Mouse (Mus musculus) liver, embryonic 13.5 days (tissue): ENCODE measurements around the gene Dpagt1. TPM values are rescaled to one million over a fixed set of nuclear protein-coding genes. Genes with fewer than 3 reads are reported as not detected.
"Not testable (repeated sequence)": the region's sequence is repeated elsewhere in the genome, so short reads cannot be mapped to it uniquely, and the experiment has no call there.

ENCODE experiments used
- ATAC-seq: fragments of 200-750 bp; cut with Nextera tagmentation; 2 replicates; pipeline ENCODE4 v1.8.0; 2017; ENCODE audit warnings: low read depth, mild to moderate bottlenecking, moderate number of reproducible peaks, moderate library complexity
- DNase-seq: peaks from one replicate; pipeline ENCODE4 v3.0.0; 2022
- H3K27ac ChIP-seq: fragments of 300-500 bp; sonication (generic); 2 replicates; pipeline ENCODE4 v1.5.1; 2015; ENCODE audit warnings: moderate library complexity, mild to moderate bottlenecking, inconsistent platforms
- H3K27me3 ChIP-seq: fragments of 300-500 bp; sonication (generic); 2 replicates; pipeline ENCODE4 v1.6.1; 2015; ENCODE audit warnings: mild to moderate bottlenecking, inconsistent platforms
- H3K36me3 ChIP-seq: fragments of 300-500 bp; sonication (generic); 2 replicates; pipeline ENCODE4 v1.6.1; 2015; ENCODE audit warnings: mild to moderate bottlenecking, inconsistent platforms
- H3K4me1 ChIP-seq: fragments of 300-500 bp; sonication (generic); replicated peaks from 2 replicates; pipeline ENCODE4 v1.6.1; 2015; ENCODE audit warnings: inconsistent platforms
- H3K4me2 ChIP-seq: fragments of 300-500 bp; sonication (generic); 2 replicates; pipeline ENCODE4 v1.6.1; 2015; ENCODE audit warnings: inconsistent platforms, mild to moderate bottlenecking, moderate library complexity
- H3K4me3 ChIP-seq: fragments of 300-500 bp; sonication (generic); replicated peaks from 2 replicates; pipeline ENCODE4 v1.5.1; 2015; ENCODE audit warnings: mild to moderate bottlenecking, inconsistent platforms
- H3K9ac ChIP-seq: fragments of 300-500 bp; sonication (generic); 2 replicates; pipeline ENCODE4 v1.6.1; 2015; ENCODE audit warnings: mild to moderate bottlenecking, inconsistent platforms
- H3K9me3 ChIP-seq: fragments of 300-500 bp; sonication (generic); replicated peaks from 2 replicates; pipeline ENCODE4 v1.6.1; 2016; ENCODE audit warnings: inconsistent platforms
- WGBS: fragments of 180-500 bp; shearing (Covaris S2); methylation state at CpG from one replicate; pipeline ENCODE4 v1.1.7; 2015; ENCODE audit not compliant: insufficient replicate concordance; 5-methylcytosine and 5-hydroxymethylcytosine counted together
- polyA plus RNA-seq: library from polyadenylated mRNA; unstranded; fragments of >200 nt; fragmentation: Nextera tagmentation; extraction: Ambion mirVana; gene quantifications from 2 replicates; pipeline ENCODE4 v1.2.1, GENCODE M21; 2015

Dpagt1 gene
- polyA plus RNA-seq, 1 experiment from 2014 or later = 20.7 TPM

DNA sequence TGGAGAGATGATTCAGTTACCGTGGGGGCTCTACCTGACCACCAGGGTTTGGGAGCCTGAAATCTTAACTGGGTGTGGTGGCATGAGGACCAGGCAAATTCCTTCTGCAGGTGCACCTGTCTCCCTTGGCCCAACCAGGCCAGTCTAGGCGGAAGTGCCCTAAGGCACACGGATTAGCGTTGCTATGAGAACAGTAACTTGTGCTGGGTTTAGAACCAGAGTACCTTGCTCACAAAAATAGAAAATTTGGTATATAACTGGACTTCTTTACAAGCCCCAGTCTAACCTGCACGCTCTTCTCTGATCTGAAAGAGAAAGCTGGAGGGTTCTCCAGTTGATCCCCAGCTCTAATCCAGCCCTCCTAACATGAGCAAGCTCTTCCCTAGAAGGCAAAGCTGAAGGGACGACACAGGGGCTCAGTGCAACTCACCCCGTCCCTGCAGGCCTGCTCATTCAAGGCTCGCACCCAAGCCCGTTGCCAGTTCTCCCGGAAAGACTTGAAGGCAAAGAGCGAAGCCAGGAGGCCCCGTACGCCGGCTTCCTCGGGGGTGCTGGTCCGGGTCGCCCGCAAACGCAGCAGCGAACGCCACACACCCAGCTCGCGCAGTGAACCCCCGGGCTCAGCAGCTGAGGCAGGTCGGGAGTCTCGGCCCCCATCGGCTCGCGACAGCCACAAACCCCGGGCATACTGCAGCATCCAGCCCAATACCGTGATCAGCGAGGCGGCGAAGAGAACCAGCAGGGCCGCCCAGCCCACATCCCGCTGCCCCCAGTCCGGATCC is 6.5 kb upstream of the Dpagt1 start:
- ATAC-seq (no peak), DNase-seq (no peak)
- Histone ChIP-seq H3K27me3 (no peaks in the 10 kb centered on the region), H3K36me3 (peaks cover 36% of the 10 kb centered on the region), H3K4me2 (peak overlapping the region; percentile 92), H3K27ac (peak overlapping the region; percentile 91), H3K9me3 (no peaks in the 10 kb centered on the region), H3K4me1 (peaks cover 47% of the 10 kb centered on the region), H3K4me3 (peak overlapping the region; percentile 99), H3K9ac (peak overlapping the region; percentile 99)
- WGBS = 3% methylated on average over 37 of the region's 37 CpGs

DNA sequence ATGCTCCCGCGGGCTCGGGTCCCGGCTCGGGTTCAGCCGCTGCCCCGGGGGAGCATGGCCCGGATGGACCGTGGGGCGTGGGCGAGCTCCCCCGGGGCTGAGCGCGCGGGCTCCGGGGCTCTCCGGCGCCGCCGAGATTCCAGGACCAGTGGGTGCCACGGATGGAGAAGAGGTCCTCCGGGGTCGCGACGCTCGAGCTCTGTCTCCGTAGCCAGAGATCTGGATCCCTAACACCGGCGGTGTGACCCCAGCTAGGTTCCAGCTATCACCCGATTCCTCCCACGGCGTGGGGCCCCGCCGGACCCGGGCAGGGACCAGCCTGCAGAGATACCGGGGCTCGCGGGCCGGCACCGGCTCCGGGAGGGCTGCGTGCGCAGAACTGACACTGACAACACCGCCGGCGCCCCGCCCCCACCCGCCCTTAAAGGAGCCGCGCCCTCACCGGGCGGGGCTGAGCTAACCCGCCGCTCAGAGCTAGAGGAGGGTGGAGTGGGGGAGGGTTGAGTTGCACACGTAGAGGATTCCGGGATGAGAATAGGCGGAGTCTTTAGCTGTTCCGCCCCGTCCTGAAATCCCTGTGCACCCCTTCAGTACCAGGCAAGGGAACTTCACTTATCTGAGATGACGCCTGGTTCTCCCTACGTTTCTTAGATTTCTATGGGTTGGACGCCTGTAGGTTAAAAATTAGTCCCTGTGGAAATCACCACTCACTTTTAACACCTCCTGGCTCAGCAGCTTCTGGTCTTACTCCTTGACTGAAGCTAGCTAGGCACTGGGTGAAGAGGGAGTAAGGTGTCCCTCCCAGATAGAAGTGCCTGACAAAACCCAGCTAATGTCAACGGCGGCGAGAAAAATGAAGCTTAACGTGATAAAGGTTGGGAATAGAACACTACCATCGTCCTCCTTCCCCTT is 5.7 kb upstream of the Dpagt1 start, which contains the start of gene C2cd2l:
Gene C2cd2l, minus strand, starts transcription at position 399 of the 912 bp plus-strand sequence.
- H3K27ac ChIP-seq = peak within 1 kb of the TSS; percentile 91
- peak within 1 kb of the TSS; percentile 92 for H3K4me2 ChIP-seq
- peak within 1 kb of the TSS; percentile 99 for H3K4me3 ChIP-seq
- H3K9me3 ChIP-seq = no peaks in the 10 kb centered on the region
- peaks cover 55% of the 10 kb centered on the region for H3K4me1 ChIP-seq
- H3K27me3 ChIP-seq = no peaks in the 10 kb centered on the region
- peak; percentile 96 for ATAC-seq
- H3K9ac ChIP-seq = peak within 1 kb of the TSS; percentile 99
- H3K36me3 ChIP-seq = peaks cover 27% of the 10 kb centered on the region
- peak; percentile 88 for DNase-seq
- WGBS = under 1% methylated on average over 67 of the region's 67 CpGs

DNA sequence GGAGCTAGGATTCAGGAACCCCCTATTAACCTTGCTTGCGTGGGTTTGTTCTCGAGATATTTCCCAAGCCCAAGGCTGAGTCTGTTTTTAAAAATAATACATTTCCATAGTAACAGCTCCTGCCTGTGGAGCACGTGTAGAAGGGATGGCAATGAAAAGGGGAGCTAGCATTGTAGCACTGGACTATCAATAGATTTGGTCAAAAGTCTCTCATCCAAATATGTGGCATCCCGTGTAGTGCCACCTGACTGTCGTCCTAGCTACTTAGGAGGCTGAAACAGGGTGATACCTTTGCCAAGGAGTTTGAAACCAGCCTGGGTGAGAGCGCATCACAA is 5.1 kb upstream of the Dpagt1 start:
- H3K27ac ChIP-seq = peak overlapping the region; percentile 85
- WGBS = 24% methylated on average over 6 of the region's 6 CpGs
- peak overlapping the region; percentile 99 for H3K4me3 ChIP-seq
- no peaks in the 10 kb centered on the region for H3K9me3 ChIP-seq
- peaks cover 58% of the 10 kb centered on the region for H3K4me1 ChIP-seq
- peak overlapping the region; percentile 69 for H3K9ac ChIP-seq
- DNase-seq (no peak), ATAC-seq (no peak)
- peaks cover 21% of the 10 kb centered on the region for H3K36me3 ChIP-seq
- no peaks in the 10 kb centered on the region for H3K27me3 ChIP-seq
- H3K4me2 ChIP-seq = peak overlapping the region; percentile 92

- H3K27me3 ChIP-seq, H3K27ac ChIP-seq, H3K4me3 ChIP-seq, H3K9me3 ChIP-seq, H3K4me2 ChIP-seq, H3K36me3 ChIP-seq, DNase-seq, ATAC-seq, H3K9ac ChIP-seq: not testable (repeated sequence)
- peaks cover 60% of the 10 kb centered on the region for H3K4me1 ChIP-seq
- WGBS = 63% methylated on average over 4 of the region's 4 CpGs
Observed at GRCm38 (mm10) chr9:44323656-44324055, 2.2 kb upstream of the Dpagt1 start.

- Histone ChIP-seq H3K36me3 (peaks cover 9% of the 10 kb centered on the region), H3K27ac (no peak overlapping the region), H3K9ac (0 out of 2 replicates have a peak overlapping the region, but pooled peaks have one; percentile 36), H3K4me1 (peaks cover 58% of the 10 kb centered on the region), H3K9me3 (no peaks in the 10 kb centered on the region), H3K4me2 (no peak overlapping the region), H3K27me3 (no peaks in the 10 kb centered on the region), H3K4me3 (no peak overlapping the region)
- ATAC-seq (no peak), DNase-seq (no peak)
- WGBS = 76% methylated on average over 6 of the region's 6 CpGs
Observed at GRCm38 (mm10) chr9:44324147-44324546, 1.7 kb upstream of the Dpagt1 start.

GRCm38 (mm10) chr9:44325032-44325767 is 619 bp upstream of the Dpagt1 start:
- WGBS = 52% methylated on average over 7 of the region's 8 CpGs
- Histone ChIP-seq H3K4me2 (peak overlapping the region; percentile 87), H3K9ac (peak overlapping the region; percentile 87), H3K27ac (peak overlapping the region; percentile 91; the same call in 1 of the 2 replicates), H3K36me3 (peaks cover 20% of the 10 kb centered on the region), H3K4me3 (peak overlapping the region; percentile 75; the same call in 1 of the 2 replicates), H3K4me1 (peaks cover 56% of the 10 kb centered on the region)
- H3K9me3 ChIP-seq, ATAC-seq, DNase-seq, H3K27me3 ChIP-seq: not testable (repeated sequence)

DNA sequence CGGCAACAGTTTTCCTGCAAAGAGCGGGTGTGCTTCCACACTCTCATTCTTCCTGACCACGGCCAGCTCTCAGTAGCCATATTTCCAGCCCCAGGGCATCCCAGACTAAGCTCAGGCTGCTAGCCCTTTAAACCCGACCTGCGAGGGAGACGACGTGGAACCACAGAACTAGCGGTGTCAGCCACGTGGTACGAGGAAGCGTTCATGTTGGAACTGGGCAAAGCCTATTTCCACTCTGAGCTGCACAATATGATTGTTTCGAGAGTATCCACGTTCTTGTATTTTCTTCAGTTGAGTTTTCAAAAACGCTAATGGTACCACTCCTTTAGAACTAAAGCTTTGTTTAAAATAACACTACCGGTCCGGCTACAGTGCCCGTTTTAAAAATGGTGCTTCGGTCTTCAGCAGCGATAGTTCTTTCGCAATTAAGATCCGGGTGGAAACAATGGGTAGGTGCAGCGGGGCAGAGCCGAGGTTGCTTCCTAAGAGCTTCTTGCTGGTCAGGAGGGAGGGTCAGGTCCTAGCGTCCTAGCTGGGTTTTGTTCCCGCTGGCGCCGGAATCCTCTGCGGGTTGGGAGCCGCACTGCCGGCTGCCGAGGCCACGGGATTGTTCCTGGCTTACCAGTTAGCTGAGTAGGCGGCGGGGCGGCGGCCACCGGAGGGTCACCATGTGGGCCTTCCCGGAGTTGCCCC is 698 bp downstream of the Dpagt1 start:
- WGBS = under 1% methylated on average over 38 of the region's 38 CpGs
- peak overlapping the region; percentile 87 for H3K9ac ChIP-seq
- H3K4me2 ChIP-seq = peak overlapping the region; percentile 87
- peak; percentile 83 for ATAC-seq
- H3K4me1 ChIP-seq = peaks cover 46% of the 10 kb centered on the region
- peak; percentile 64 for DNase-seq
- H3K27me3 ChIP-seq = no peaks in the 10 kb centered on the region
- peak overlapping the region; percentile 91 for H3K27ac ChIP-seq
- H3K4me3 ChIP-seq = peak overlapping the region; percentile 75
- no peaks in the 10 kb centered on the region for H3K9me3 ChIP-seq
- peaks cover 33% of the 10 kb centered on the region for H3K36me3 ChIP-seq

- under 1% methylated on average over 22 of the region's 22 CpGs for WGBS
- ATAC-seq (peak; percentile 49), DNase-seq (no peak)
- Histone ChIP-seq H3K4me1 (peaks cover 42% of the 10 kb centered on the region), H3K27me3 (no peaks in the 10 kb centered on the region), H3K9ac (peak overlapping the region; percentile 87), H3K4me3 (peak overlapping the region; percentile 75), H3K27ac (peak overlapping the region; percentile 91), H3K36me3 (peaks cover 39% of the 10 kb centered on the region), H3K4me2 (peak overlapping the region; percentile 87), H3K9me3 (no peaks in the 10 kb centered on the region)
Observed at GRCm38 (mm10) chr9:44327064-44327711, 1.4 kb downstream of the Dpagt1 start.

- peak overlapping the region; percentile 91 for H3K27ac ChIP-seq
- H3K4me3 ChIP-seq = peak overlapping the region; percentile 75
- no peaks in the 10 kb centered on the region for H3K27me3 ChIP-seq
- no peak for ATAC-seq
- WGBS = 84% methylated on average over 5 of the region's 5 CpGs
- peaks cover 47% of the 10 kb centered on the region for H3K36me3 ChIP-seq
- H3K9me3 ChIP-seq = no peaks in the 10 kb centered on the region
- no peak for DNase-seq
- peaks cover 49% of the 10 kb centered on the region for H3K4me1 ChIP-seq
- H3K9ac ChIP-seq = peak overlapping the region; percentile 87
- peak overlapping the region; percentile 87 for H3K4me2 ChIP-seq
Observed at GRCm38 (mm10) chr9:44327926-44328325, 2.1 kb downstream of the Dpagt1 start.

DNA sequence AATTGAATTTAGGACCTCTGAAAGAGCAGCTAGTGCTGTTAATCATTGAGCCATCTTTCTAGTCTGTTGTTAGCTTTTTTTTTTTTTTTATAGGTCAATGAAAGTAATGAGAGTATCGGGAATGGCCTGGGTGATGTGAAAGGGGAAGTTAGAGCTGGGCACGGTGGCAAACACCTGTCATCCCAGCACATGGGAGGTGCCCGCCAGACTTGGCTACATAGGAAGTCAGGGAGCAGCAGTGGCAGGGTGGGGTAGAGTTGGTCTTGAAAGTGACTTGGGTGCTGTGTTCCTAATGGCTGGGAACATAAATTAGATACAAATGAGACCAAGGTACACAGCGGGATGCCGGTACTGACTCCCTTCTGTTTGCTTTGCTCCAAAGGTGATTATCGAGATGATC is 4.9 kb downstream of the Dpagt1 start:
- 0 out of 2 replicates have a peak overlapping the region, but pooled peaks have one; percentile 8 for H3K27ac ChIP-seq
- 85% methylated on average over 6 of the region's 6 CpGs for WGBS

More for the DNA sequence above, 4.9 kb downstream of the Dpagt1 start:
- no peak overlapping the region for H3K4me3 ChIP-seq
- DNase-seq (no peak), ATAC-seq (no peak)
- H3K9me3 ChIP-seq = no peaks in the 10 kb centered on the region
- no peaks in the 10 kb centered on the region for H3K27me3 ChIP-seq
- peaks cover 65% of the 10 kb centered on the region for H3K36me3 ChIP-seq
- peaks cover 47% of the 10 kb centered on the region for H3K4me1 ChIP-seq
- no peak overlapping the region for H3K4me2 ChIP-seq
- peak overlapping the region; percentile 23; the same call in 1 of the 2 replicates for H3K9ac ChIP-seq
